Mouse (Mus musculus): Measurements from ENCODE around the gene Znhit1.
A peak's percentile ranks its signal among the peaks of the same experiment; 100 is the strongest.

- no peak for TF ChIP-seq CTCF (IDR thresholded peaks at IDR 0.05; ENCODE audit: extremely low read depth, insufficient read depth, low read length)
- 0 out of 2 replicates have a peak, but pooled peaks have one; percentile 12 for TF ChIP-seq POLR2A (IDR thresholded peaks at IDR 0.05; ENCODE audit: extremely low read depth, insufficient read depth, low read length)
Measured at GRCm38 (mm10) chr5:137028561-137029272, 40.9 kb upstream of the Znhit1 start.
